Mouse (Mus musculus) ovary, postnatal 10 days (tissue): Measurements from ENCODE around the gene Cltc.
"Not testable (repeated sequence)": the region's sequence is repeated elsewhere in the genome, so short reads cannot be mapped to it uniquely, and the experiment has no call there.

Experiments used
- DNase-seq: peaks from one replicate; pipeline ENCODE4 v3.0.0; 2022; ENCODE audit warnings: low spot score

Gene Cltc

DNA sequence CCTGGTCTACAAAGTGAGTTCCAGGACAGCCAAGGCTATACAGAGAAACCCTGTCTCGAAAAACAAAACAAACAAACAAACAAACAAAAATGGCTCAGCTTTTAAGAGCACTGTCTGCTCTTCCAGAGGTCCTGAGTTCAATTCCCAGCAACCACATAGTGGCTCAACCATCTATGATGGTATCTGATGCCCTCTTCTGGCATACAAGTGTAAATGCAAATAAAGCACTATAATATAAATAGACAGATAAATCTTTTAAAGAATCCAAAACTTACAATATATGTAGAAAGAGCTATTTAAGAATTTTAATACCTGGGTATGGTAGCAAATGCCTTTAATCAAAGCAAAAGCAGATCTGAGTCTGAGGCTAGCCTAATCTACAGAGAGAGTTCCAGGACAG is 19.1 kb downstream of the Cltc start:
- DNase-seq = not testable (repeated sequence)

- no peak for DNase-seq
Observed at GRCm38 (mm10) chr11:86737301-86738000, 19.9 kb downstream of the Cltc start.

- no peak for DNase-seq
Observed at GRCm38 (mm10) chr11:86734993-86735392, 22.4 kb downstream of the Cltc start.

- DNase-seq = no peak
Observed at GRCm38 (mm10) chr11:86734241-86734939, 23.0 kb downstream of the Cltc start.

DNA sequence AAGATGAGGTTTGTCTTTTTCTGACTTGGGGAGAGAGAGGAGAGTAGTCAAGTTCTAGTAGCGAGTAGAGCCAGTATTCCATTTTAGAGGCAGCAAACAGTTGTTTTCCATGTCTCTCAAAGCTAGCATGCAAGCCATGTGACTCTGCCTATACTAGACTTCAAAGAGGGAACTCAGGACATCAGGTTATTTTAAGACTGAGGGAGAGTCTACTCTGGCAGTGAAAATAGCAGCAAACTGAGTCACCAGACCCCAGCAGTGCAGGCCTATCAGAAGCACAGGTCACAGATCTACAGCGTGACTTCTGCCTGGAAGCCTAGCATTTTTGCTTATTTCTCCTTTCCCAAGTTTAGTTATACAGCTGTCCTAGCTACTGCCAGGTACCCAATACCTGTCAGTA is 25.9 kb downstream of the Cltc start:
- no peak for DNase-seq

DNA sequence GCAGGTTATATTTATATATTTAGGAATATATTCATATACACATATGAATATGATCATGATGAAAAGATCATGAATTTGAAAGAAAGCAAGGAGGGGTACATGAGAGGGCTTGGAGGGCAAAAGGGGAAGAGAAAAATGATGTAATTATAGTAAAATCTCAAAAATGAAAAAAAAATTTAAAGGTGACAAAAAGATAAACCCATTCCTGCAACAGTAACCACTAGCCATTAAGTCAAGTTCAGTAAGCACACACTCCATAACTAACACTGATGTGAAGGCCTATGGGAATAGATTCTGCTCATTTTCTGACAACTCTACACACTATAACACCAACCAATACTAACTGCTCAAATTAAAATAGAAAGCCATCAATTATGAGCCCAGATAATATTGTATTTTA is 31.8 kb downstream of the Cltc start:
- no peak for DNase-seq

DNA sequence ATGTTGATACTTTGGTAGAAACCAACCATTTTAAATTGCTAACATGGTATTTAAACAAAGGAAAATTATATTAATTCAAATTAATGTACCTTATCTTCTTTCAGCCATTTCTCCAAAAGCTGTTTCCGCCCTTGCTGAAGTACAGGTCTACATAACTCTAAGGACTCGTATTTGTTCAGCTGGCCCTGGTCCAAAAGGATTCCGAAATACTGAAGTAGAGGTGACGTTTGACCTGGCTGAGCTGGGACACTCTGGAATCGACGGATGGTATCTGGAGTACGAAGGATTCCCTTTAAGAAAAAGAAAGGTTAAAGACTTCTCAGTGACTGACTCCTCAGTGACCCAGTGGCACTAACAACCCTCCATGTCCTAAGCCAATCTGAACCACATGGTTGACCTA is 32.4 kb downstream of the Cltc start:
- DNase-seq = no peak

GRCm38 (mm10) chr11:86724004-86724403 is 33.4 kb downstream of the Cltc start:
- DNase-seq = no peak

GRCm38 (mm10) chr11:86719390-86719789 is 38.0 kb downstream of the Cltc start:
- no peak for DNase-seq

DNA sequence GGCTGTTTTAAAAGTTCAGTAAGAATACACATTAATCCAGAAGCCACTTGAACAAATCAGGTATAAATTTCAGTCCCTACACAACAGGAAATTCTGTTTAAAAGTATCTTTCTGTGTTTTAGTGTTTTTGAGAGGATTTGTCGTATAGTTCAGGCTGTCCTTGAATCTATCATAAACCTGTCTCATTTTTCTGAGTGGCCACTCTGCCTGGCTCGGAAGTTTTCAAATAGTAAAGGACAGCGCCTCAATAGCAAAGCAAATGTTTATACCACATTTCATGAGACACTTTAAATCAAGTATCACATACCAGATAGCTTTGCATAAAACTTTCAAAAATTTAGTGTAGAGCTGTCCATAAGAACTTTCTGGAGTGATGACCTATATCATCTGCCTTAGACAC is 39.0 kb downstream of the Cltc start:
- DNase-seq = no peak

- no peak for DNase-seq
Observed at GRCm38 (mm10) chr11:86717306-86718065, 39.9 kb downstream of the Cltc start.

GRCm38 (mm10) chr11:86714606-86715005 is 42.8 kb downstream of the Cltc start:
- DNase-seq = no peak

GRCm38 (mm10) chr11:86701151-86701550 is 56.2 kb downstream of the Cltc start:
- no peak for DNase-seq

DNA sequence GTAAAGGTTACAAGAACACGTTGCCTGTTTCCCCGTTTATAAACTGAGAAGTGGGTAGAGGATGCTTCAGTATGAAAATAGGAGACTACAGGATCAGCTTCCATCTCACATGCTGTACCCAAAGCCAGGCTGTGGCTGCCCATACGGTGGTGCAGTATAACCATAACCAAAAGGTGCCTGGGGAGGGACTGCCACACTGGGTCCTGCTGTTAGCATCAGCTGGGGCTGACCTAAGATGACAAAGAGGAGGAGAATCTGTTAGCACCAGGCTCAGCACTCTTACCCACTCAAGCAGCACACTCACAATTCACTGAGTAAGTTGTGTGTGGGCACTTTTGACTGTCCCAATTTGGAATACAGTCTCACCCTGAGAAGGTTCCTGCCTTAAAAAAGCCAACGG is 61.9 kb downstream of the Cltc start:
- DNase-seq = no peak

DNA sequence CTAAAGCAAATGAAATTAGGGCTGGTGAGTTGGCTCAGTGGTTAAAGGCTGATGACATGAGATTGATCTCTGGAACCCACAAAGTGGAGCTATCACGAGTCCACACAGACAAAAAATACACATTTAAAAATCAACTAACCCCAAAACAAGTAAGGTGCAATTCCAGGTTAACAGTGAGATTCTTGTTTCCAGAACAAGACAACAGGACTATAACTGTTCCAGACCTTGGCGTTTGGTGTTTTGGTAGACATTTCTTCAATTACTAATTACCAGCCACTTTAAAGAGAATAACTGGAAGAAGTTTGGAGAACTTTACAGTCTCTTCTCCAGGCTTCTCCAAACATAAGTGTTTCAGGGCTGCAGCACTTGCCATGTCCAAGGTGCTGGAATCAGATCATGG is 64.8 kb downstream of the Cltc start:
- DNase-seq = no peak

DNA sequence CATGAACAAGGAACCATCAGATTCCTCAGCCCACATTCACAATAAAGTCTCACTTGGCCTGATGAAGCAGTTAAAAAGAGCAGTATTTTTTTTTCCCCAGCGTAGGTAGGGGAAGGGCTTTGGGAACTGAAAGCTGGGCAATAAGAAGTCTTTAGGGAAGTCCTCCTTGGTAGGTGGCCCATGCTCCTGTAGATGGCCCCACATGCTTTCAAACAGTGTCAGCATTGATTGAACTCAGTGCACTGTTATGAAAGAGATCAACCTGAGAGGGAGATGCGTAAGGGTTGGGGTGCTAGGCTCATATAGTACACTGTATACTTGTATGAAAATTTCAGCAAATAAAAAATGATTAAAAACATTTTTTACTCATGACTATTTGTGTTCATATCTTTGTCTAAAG is 65.4 kb downstream of the Cltc start:
- DNase-seq = no peak

- DNase-seq = no peak
Observed at GRCm38 (mm10) chr11:86691482-86691881, 65.9 kb downstream of the Cltc start.

- no peak for DNase-seq
Observed at GRCm38 (mm10) chr11:86690383-86690782, 67.0 kb downstream of the Cltc start.

GRCm38 (mm10) chr11:86685366-86685765 is 72.0 kb downstream of the Cltc start:
- DNase-seq = no peak

GRCm38 (mm10) chr11:86684126-86685012 is 73.0 kb downstream of the Cltc start:
- DNase-seq = no peak

DNA sequence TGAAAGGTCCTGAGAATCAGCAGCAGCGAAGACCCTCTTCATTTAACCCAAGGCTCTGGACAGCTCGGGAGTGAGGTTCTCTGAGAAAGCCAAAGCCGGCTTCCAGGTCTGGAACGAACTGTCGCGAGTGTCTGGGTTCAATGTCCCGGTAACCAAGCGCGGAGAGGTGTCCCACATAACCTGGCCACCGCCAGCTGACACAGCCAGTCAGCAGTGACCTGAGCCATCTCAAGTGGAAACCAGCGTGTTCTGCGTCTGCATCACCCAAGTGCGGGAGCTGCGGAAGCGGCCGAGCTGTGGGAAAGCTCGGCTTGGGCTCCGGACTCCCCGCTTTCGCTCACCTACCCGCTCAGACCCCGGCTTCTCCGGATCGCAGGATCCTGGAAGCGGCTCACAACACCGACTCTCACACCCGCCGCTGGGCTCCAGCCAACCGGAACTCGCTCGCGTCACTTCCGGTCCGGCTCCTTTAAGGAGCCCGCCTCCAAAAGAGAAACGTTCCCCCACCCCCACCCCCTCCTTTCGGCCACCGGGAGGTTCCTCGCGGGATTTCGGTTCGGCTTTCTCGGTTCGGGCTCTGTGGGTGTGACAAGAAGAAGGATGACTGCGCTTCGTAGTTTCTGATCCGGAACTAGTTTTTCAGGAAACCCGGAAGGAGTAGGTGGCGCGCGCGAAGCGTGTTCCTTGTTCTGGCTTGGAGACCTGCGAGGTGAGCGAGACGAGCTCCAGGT is 73.8 kb downstream of the Cltc start, which contains the start of the genes Vmp1 and Ptrh2:
TSS of gene Vmp1 (minus strand) at position 442 of the 731 bp plus-strand sequence.
TSS of gene Ptrh2 (plus strand) at position 591 of the 731 bp plus-strand sequence.
- peak; percentile 84 for DNase-seq
